Mouse (Mus musculus): ENCODE measurements around the gene Zkscan14. TPM values are rescaled to one million over a fixed set of nuclear protein-coding genes. Genes with fewer than 3 reads are reported as not detected.

Gene Zkscan14
- polyA plus RNA-seq, 1 experiment from 2014 or later, result 5.5 TPM

DNA sequence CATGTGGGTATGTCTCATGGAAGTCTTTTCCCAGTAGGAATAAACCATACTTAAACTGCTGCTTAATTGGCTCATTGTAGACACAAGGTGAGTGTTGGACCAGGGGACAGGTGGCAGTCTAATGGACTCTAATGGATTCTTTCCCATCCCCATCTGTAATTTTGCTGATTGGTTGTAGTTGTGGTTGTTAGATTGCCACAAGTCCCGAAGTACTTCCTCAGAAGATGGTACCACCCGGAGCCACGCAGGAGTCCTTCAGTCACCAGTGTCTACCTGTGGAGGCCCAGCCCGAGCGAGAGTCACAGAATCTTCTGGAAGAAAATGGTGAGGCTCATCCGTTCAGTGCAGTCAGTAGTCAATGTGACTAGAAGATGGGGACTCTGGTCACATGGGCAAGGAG lies 5.7 kb upstream of the Zkscan14 start:
- H3K27ac ChIP-seq (ENCODE audit: low read depth), result no peak overlapping the region
- H3K9ac ChIP-seq (replicated peaks), result no peak overlapping the region
- peaks cover 22% of the 10 kb centered on the region for H3K36me3 ChIP-seq (replicated peaks; ENCODE audit: insufficient read depth, low read length)
- H3K27me3 ChIP-seq (ENCODE audit: insufficient read depth, low read length), result no peaks in the 10 kb centered on the region
- H3K4me3 ChIP-seq (ENCODE audit: low read depth, low read length), result no peak overlapping the region
- H3K4me2 ChIP-seq (ENCODE audit: low read depth, low read length), result no peak overlapping the region
- DNase-seq (no peak), ATAC-seq (no peak)
- H3K4me1 ChIP-seq (ENCODE audit: insufficient read depth), result peaks cover 9% of the 10 kb centered on the region; the same call in 1 of the 2 replicates
- H3K9me3 ChIP-seq (ENCODE audit: low read length), result no peaks in the 10 kb centered on the region
- 85% methylated on average over 6 of the region's 6 CpGs for WGBS (ENCODE audit: insufficient replicate concordance)
- no peak for TF ChIP-seq EP300 (IDR thresholded peaks at IDR 0.05; ENCODE audit: low read depth)
- no peak for TF ChIP-seq CTCF (IDR thresholded peaks at IDR 0.05; ENCODE audit: low read depth)

DNA sequence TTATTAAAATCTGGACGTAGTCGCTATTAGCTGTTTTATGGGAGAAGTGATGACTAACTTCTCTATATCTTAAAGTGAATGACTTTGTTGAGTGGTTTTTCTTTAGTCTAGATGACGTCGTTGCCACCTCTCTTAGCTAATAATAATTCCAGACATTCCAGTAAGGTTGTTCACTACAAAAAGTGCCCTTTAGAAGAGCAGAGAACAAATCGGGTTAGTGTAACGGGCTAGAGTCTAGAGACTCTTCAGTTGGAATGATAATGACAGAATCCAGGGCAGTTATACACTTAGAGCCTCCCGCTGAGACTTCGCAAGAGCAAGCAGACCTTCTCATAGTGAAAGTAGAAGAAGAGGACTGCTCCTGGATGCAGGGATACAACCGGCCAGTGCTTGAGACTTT lies 3.4 kb upstream of the Zkscan14 start:
- Histone ChIP-seq H3K9ac (replicated peaks) (peak overlapping the region; percentile 72), H3K4me1 (ENCODE audit: insufficient read depth) (peaks cover 18% of the 10 kb centered on the region), H3K27ac (ENCODE audit: low read depth) (peak overlapping the region; percentile 92), H3K4me2 (ENCODE audit: low read depth, low read length) (peak overlapping the region; percentile 87), H3K9me3 (ENCODE audit: low read length) (no peaks in the 10 kb centered on the region), H3K4me3 (ENCODE audit: low read depth, low read length) (peak overlapping the region; percentile 72), H3K36me3 (replicated peaks; ENCODE audit: insufficient read depth, low read length) (peaks cover 10% of the 10 kb centered on the region), H3K27me3 (ENCODE audit: insufficient read depth, low read length) (no peaks in the 10 kb centered on the region)
- no peak for ATAC-seq
- WGBS (ENCODE audit: insufficient replicate concordance), result 15% methylated on average over 9 of the region's 9 CpGs
- no peak for DNase-seq
- TF ChIP-seq EP300 (IDR thresholded peaks at IDR 0.05; ENCODE audit: low read depth) (no peak), CTCF (IDR thresholded peaks at IDR 0.05; ENCODE audit: low read depth) (no peak)

DNA sequence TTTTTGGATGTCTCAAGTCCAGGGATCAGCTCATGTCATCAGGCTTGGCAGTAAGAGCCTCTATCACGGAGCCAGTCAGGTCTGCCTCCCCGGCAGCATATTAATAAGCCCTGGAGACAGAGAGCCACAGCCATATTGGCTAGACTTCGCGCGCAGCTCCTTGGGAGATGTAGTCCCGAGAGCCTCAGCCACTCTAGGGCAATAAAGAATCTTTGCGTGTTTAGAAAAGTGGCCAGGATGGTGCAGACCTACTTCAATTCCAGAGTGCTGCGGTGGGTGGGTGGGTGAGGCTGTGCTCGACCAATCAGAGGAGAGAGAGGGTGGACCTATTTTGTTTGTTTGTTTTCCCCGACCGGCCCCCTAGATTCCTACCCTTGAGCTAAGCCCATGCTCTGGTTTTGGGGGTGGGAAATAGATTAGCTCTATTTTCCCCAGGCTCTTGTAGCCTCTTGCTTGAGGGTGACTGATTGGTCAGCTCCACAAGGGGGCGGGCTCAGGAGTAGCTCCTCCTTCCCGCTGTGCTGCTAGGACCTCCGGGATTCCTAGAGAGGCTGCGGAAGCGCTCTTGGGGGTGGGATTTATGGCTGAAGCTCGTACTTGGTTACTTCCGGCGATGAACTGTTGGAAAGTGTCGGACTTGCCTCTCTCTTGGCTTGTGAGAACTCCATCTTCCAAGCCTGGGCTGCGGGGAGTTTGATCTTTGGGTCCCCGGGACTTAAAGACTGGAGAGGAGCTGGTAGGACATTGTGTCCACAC lies 2.4 kb upstream of the Zkscan14 start, which contains the start of gene Zkscan5:
TSS of gene Zkscan5 (plus strand) at position 627 of the 756 bp plus-strand sequence.
- H3K36me3 ChIP-seq (replicated peaks; ENCODE audit: insufficient read depth, low read length), result peaks cover 10% of the 10 kb centered on the region
- H3K4me3 ChIP-seq (ENCODE audit: low read depth, low read length), result peak within 1 kb of the TSS; percentile 72
- peak within 1 kb of the TSS; percentile 72 for H3K9ac ChIP-seq (replicated peaks)
- H3K27ac ChIP-seq (ENCODE audit: low read depth), result peak within 1 kb of the TSS; percentile 92
- peaks cover 20% of the 10 kb centered on the region for H3K4me1 ChIP-seq (ENCODE audit: insufficient read depth)
- WGBS (ENCODE audit: insufficient replicate concordance), result 0% methylated on average over 22 of the region's 22 CpGs
- peak; percentile 40 for TF ChIP-seq CTCF (IDR thresholded peaks at IDR 0.05; ENCODE audit: low read depth)
- peak; percentile 82 for TF ChIP-seq EP300 (IDR thresholded peaks at IDR 0.05; ENCODE audit: low read depth)
- H3K9me3 ChIP-seq (ENCODE audit: low read length), result no peaks in the 10 kb centered on the region
- peak; percentile 93 for ATAC-seq
- no peaks in the 10 kb centered on the region for H3K27me3 ChIP-seq (ENCODE audit: insufficient read depth, low read length)
- peak; percentile 97 for DNase-seq
- H3K4me2 ChIP-seq (ENCODE audit: low read depth, low read length), result peak within 1 kb of the TSS; percentile 87

DNA sequence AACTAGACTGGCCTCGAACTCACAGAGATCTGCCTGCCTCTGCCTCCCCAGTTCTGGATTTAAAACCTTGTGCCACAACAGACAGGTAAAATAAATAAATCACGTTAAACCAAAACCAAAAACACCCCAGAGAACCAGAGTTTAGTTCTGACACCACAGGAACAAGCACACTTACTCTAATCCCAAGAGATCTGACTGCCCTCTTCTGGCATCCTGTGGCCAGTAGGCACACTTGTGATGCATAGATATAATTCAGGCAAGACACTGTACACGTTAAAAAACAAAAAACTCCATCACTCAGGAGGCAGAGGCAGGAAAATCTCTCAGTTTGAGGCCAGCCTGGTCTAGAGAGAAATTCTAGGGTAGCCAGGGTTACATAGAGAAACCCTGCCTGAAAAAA lies 778 bp upstream of the Zkscan14 start:
- TF ChIP-seq EP300 (IDR thresholded peaks at IDR 0.05; ENCODE audit: low read depth), result no peak
- TF ChIP-seq CTCF (IDR thresholded peaks at IDR 0.05; ENCODE audit: low read depth), result no peak
- WGBS (ENCODE audit: insufficient replicate concordance), result 44% methylated on average over 3 of the region's 3 CpGs
- ATAC-seq (no peak), DNase-seq (no peak)
- H3K9ac ChIP-seq (replicated peaks), result no peak overlapping the region
- no peaks in the 10 kb centered on the region for H3K27me3 ChIP-seq (ENCODE audit: insufficient read depth, low read length)
- H3K4me1 ChIP-seq (ENCODE audit: insufficient read depth), result peaks cover 20% of the 10 kb centered on the region
- no peak overlapping the region for H3K27ac ChIP-seq (ENCODE audit: low read depth)
- H3K4me3 ChIP-seq (ENCODE audit: low read depth, low read length), result no peak overlapping the region
- peaks cover 6% of the 10 kb centered on the region for H3K36me3 ChIP-seq (replicated peaks; ENCODE audit: insufficient read depth, low read length)
- H3K9me3 ChIP-seq (ENCODE audit: low read length), result no peaks in the 10 kb centered on the region
- no peak overlapping the region for H3K4me2 ChIP-seq (ENCODE audit: low read depth, low read length)

DNA sequence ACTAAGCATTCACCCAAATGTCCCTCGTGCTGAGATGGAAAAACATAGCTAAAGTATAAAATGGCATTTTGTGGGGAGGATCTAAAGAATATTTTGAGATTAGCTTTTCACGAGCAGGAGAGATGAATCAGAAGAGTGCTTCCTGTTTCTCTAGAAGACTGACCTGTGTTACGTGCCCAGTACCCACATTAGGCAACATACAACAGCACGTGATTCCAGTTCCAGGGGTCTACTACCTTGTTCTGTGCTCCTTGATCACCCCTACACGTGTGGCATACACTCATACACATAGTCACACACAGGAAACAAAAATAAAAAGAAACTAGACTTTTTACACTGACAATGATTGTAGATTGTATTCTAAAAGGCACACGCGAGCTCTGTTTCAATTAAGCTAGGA lies 1.3 kb downstream of the Zkscan14 start:
- peaks cover 14% of the 10 kb centered on the region for H3K4me1 ChIP-seq (ENCODE audit: insufficient read depth)
- ATAC-seq (no peak), DNase-seq (no peak)
- no peaks in the 10 kb centered on the region for H3K27me3 ChIP-seq (ENCODE audit: insufficient read depth, low read length)
- H3K27ac ChIP-seq (ENCODE audit: low read depth), result no peak overlapping the region
- peaks cover 18% of the 10 kb centered on the region for H3K36me3 ChIP-seq (replicated peaks; ENCODE audit: insufficient read depth, low read length)
- TF ChIP-seq EP300 (IDR thresholded peaks at IDR 0.05; ENCODE audit: low read depth), result no peak
- TF ChIP-seq CTCF (IDR thresholded peaks at IDR 0.05; ENCODE audit: low read depth), result no peak
- H3K4me3 ChIP-seq (ENCODE audit: low read depth, low read length), result peak overlapping the region; percentile 89
- 63% methylated on average over 7 of the region's 7 CpGs for WGBS (ENCODE audit: insufficient replicate concordance)
- H3K9me3 ChIP-seq (ENCODE audit: low read length), result no peaks in the 10 kb centered on the region
- H3K4me2 ChIP-seq (ENCODE audit: low read depth, low read length), result peak overlapping the region; percentile 85
- peak overlapping the region; percentile 94; the same call in 1 of the 2 replicates for H3K9ac ChIP-seq (replicated peaks)

DNA sequence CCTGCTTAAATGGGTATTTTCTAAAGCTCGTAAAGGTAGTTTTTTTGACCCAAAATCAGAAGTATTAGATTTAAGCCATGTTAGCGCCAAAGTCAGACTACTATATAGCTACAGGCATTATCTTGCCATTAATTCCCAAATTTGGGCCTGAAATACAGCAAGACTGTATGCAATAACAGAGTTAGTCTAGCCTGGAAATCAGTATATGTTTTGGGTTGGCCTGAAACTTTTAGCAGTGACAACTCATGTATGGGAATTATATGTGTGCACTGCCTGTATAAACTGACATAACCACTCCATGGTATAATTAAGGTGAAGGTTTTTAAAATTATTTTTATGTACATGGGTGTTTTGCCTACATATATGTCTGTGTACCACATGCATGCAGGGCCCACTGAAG lies 9.7 kb downstream of the Zkscan14 start, which contains the start of gene Atp5j2:
TSS of gene Atp5j2 (minus strand) at position 101 of the 400 bp plus-strand sequence.
- DNase-seq, result no peak
- WGBS (ENCODE audit: insufficient replicate concordance), result 90% methylated on average over 2 of the region's 2 CpGs
- Histone ChIP-seq H3K4me3 (ENCODE audit: low read depth, low read length) (peak within 1 kb of the TSS; percentile 78), H3K27ac (ENCODE audit: low read depth) (peak within 1 kb of the TSS; percentile 91), H3K4me2 (ENCODE audit: low read depth, low read length) (peak within 1 kb of the TSS; percentile 91), H3K36me3 (replicated peaks; ENCODE audit: insufficient read depth, low read length) (peaks cover 39% of the 10 kb centered on the region), H3K9ac (replicated peaks) (peak within 1 kb of the TSS; percentile 94), H3K4me1 (ENCODE audit: insufficient read depth) (peaks cover 26% of the 10 kb centered on the region), H3K9me3 (ENCODE audit: low read length) (no peaks in the 10 kb centered on the region), H3K27me3 (ENCODE audit: insufficient read depth, low read length) (no peaks in the 10 kb centered on the region)
- TF ChIP-seq CTCF (IDR thresholded peaks at IDR 0.05; ENCODE audit: low read depth) (no peak), EP300 (IDR thresholded peaks at IDR 0.05; ENCODE audit: low read depth) (no peak)
- ATAC-seq, result no peak
